Mouse (Mus musculus) limb, embryonic 10.5 days (tissue): ENCODE data around the gene Npr3. TPM values are rescaled to one million over a fixed set of nuclear protein-coding genes. Genes with fewer than 3 reads are reported as not detected.
"Not testable (repeated sequence)": the region's sequence is repeated elsewhere in the genome, so short reads cannot be mapped to it uniquely, and the experiment has no call there.

ENCODE experiments used
- DNase-seq: peaks from one replicate; pipeline ENCODE4 v3.0.0-alpha.2; 2017; ENCODE audit warnings: low spot score
- H3K27ac ChIP-seq: fragments of 300-500 bp; sonication (generic); 2 replicates; pipeline ENCODE4 v1.5.1; 2016; ENCODE audit warnings: mild to moderate bottlenecking
- H3K27me3 ChIP-seq: fragments of 300-500 bp; sonication (generic); 2 replicates; pipeline ENCODE4 v1.6.1; 2016; ENCODE audit warnings: low read depth, mild to moderate bottlenecking; ENCODE audit not compliant: poor library complexity, severe bottlenecking
- H3K36me3 ChIP-seq: fragments of 300-500 bp; sonication (generic); 2 replicates; pipeline ENCODE4 v1.6.1; 2016; ENCODE audit warnings: mild to moderate bottlenecking, moderate library complexity
- H3K4me1 ChIP-seq: fragments of 300-500 bp; sonication (generic); 2 replicates; pipeline ENCODE4 v1.6.1; 2016
- H3K4me3 ChIP-seq: fragments of 300-500 bp; sonication (generic); 2 replicates; pipeline ENCODE4 v1.5.1; 2016; ENCODE audit warnings: mild to moderate bottlenecking, moderate library complexity
- H3K9me3 ChIP-seq: fragments of 300-500 bp; sonication (generic); replicated peaks from 2 replicates; pipeline ENCODE4 v1.6.1; 2016; ENCODE audit warnings: mild to moderate bottlenecking
- WGBS: fragments of 180-500 bp; shearing (Covaris S2); methylation state at CpG from one replicate; pipeline ENCODE4 v1.1.7; 2016; 5-methylcytosine and 5-hydroxymethylcytosine counted together
- polyA plus RNA-seq: library from polyadenylated mRNA; unstranded; fragments of >200 nt; fragmentation: Nextera tagmentation; extraction: Ambion mirVana; gene quantifications from 2 replicates; pipeline ENCODE4 v1.2.1, GENCODE M21; 2016

Npr3 gene
- polyA plus RNA-seq, 1 experiment from 2014 or later = 1.7 TPM

- Histone ChIP-seq H3K9me3 (no peaks in the 10 kb centered on the region), H3K4me1 (no peaks in the 10 kb centered on the region), H3K27ac (no peak overlapping the region), H3K27me3 (no peaks in the 10 kb centered on the region), H3K36me3 (no peaks in the 10 kb centered on the region), H3K4me3 (no peak overlapping the region)
- WGBS = 98% methylated on average over 6 of the region's 6 CpGs
- no peak for DNase-seq
These were observed 43.6 kb downstream of the Npr3 start for GRCm38 (mm10) chr15:11863540-11863818.

DNA sequence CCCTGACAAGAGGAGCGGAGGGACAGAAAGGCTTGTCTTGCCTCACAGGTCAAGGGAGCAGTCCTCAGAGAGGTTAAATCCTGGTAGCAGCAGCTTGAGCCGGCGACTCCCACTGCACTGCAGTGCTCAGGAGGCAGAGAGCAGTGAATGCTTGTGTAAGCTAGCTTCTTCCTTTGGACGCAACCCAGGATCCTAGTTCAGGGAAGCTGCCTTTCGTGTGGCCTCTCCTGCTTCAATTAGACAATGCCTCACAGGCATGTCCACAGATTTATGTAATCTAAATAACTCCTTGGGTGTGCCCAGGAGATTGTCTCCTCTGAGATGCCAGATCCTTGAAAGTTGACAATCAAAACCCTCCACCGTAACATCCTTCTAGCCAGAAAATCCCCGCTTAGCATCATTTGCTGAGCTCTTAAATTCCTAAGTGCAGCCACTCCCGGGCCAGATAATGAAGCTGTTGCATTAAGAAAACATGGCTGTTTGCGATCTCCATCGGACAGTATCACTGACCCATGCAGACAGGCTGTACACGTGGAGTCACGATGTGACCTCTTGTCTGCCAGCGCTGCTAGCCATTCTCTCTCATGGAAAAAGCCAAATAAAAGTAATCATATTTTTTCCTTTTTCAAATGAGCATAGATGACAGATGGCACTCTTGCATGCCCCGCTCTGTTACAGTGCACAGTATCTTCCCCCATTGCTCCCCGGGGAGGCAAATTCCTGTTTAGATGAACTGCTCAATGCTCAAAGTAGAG, 44.1 kb downstream of the Npr3 start:
- Histone ChIP-seq H3K27me3 (no peaks in the 10 kb centered on the region), H3K36me3 (no peaks in the 10 kb centered on the region), H3K9me3 (no peaks in the 10 kb centered on the region), H3K4me3 (no peak overlapping the region), H3K27ac (no peak overlapping the region), H3K4me1 (no peaks in the 10 kb centered on the region)
- WGBS = 83% methylated on average over 15 of the region's 15 CpGs
- no peak for DNase-seq

GRCm38 (mm10) chr15:11862253-11862652, 44.8 kb downstream of the Npr3 start:
- H3K9me3 ChIP-seq = no peaks in the 10 kb centered on the region
- no peaks in the 10 kb centered on the region for H3K4me1 ChIP-seq
- WGBS = 81% methylated on average over 7 of the region's 7 CpGs
- no peak for DNase-seq
- no peaks in the 10 kb centered on the region for H3K27me3 ChIP-seq
- no peak overlapping the region for H3K27ac ChIP-seq
- no peaks in the 10 kb centered on the region for H3K36me3 ChIP-seq
- H3K4me3 ChIP-seq = no peak overlapping the region

- WGBS = 82% methylated on average over 2 of the region's 2 CpGs
- Histone ChIP-seq H3K4me3 (no peak overlapping the region), H3K27me3 (no peaks in the 10 kb centered on the region), H3K27ac (no peak overlapping the region), H3K36me3 (no peaks in the 10 kb centered on the region), H3K9me3 (no peaks in the 10 kb centered on the region), H3K4me1 (no peaks in the 10 kb centered on the region)
- no peak for DNase-seq
These were observed 46.8 kb downstream of the Npr3 start for GRCm38 (mm10) chr15:11860259-11860658.

- H3K4me1 ChIP-seq = no peaks in the 10 kb centered on the region
- no peak overlapping the region for H3K27ac ChIP-seq
- H3K27me3 ChIP-seq = no peaks in the 10 kb centered on the region
- H3K36me3 ChIP-seq = no peaks in the 10 kb centered on the region
- H3K4me3 ChIP-seq = no peak overlapping the region
- WGBS = 90% methylated on average over 3 of the region's 3 CpGs
- no peaks in the 10 kb centered on the region for H3K9me3 ChIP-seq
- no peak for DNase-seq
These were observed 47.3 kb downstream of the Npr3 start for GRCm38 (mm10) chr15:11859829-11860228.

DNA sequence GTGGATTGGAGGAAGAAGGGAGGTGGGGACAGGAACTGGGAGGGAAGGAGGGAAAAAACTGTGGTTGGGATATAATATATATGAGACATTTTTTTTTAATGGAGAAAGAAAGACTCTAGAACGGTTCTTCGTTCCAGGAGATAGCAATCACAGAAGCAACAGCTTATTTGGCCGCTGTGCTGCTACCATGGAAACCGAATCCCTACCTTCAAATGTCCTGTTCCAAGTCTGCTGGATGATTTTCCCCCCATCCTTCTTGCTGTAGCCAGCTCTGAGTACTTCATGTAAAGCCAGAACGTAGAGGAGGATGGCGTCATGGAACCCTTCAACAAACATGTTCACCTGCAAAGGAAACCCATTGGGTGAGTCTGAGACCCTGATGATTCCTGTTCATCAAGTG, 48.7 kb downstream of the Npr3 start:
- no peaks in the 10 kb centered on the region for H3K36me3 ChIP-seq
- H3K4me1 ChIP-seq = no peaks in the 10 kb centered on the region
- no peaks in the 10 kb centered on the region for H3K27me3 ChIP-seq
- no peaks in the 10 kb centered on the region for H3K9me3 ChIP-seq
- DNase-seq = no peak
- WGBS = 95% methylated on average over 6 of the region's 6 CpGs
- no peak overlapping the region for H3K27ac ChIP-seq
- H3K4me3 ChIP-seq = no peak overlapping the region

- Histone ChIP-seq H3K27ac (no peak overlapping the region), H3K27me3 (no peaks in the 10 kb centered on the region), H3K4me3 (no peak overlapping the region), H3K4me1 (peaks cover 4% of the 10 kb centered on the region; the same call in 1 of the 2 replicates), H3K9me3 (no peaks in the 10 kb centered on the region), H3K36me3 (no peaks in the 10 kb centered on the region)
- no peak for DNase-seq
- WGBS = 79% methylated on average over 16 of the region's 16 CpGs
These were observed 61.7 kb downstream of the Npr3 start for GRCm38 (mm10) chr15:11845204-11846062.

DNA sequence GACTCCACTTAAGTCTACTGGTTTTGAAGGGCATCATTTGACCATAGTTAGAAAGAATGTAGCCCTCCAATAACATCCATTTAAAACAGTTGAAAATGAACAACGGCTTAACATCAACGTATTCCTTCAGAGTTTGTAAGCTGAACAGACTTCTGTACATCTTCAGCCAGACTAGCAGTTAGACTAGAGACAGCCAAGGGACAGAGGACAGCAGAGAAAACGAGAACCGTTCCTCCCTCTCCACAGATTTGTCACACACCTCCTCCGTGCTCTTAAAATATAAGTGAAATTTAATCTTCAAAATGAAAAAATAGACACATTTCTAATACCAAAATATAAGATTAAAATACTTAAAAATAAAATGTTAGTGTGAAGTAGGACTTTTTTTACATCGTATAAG, 63.0 kb downstream of the Npr3 start:
- no peaks in the 10 kb centered on the region for H3K27me3 ChIP-seq
- no peak overlapping the region for H3K4me3 ChIP-seq
- H3K36me3 ChIP-seq = no peaks in the 10 kb centered on the region
- WGBS = 88% methylated on average over 6 of the region's 6 CpGs
- no peak overlapping the region for H3K27ac ChIP-seq
- H3K9me3 ChIP-seq = no peaks in the 10 kb centered on the region
- peaks cover 4% of the 10 kb centered on the region; the same call in 1 of the 2 replicates for H3K4me1 ChIP-seq
- DNase-seq = no peak

- Histone ChIP-seq H3K4me3 (no peak overlapping the region), H3K4me1 (peaks cover 4% of the 10 kb centered on the region; the same call in 1 of the 2 replicates), H3K9me3 (no peaks in the 10 kb centered on the region), H3K27ac (no peak overlapping the region), H3K27me3 (no peaks in the 10 kb centered on the region), H3K36me3 (no peaks in the 10 kb centered on the region)
- 84% methylated on average over 4 of the region's 4 CpGs for WGBS
- DNase-seq = no peak
These were observed 65.3 kb downstream of the Npr3 start for GRCm38 (mm10) chr15:11841828-11842227.

DNA sequence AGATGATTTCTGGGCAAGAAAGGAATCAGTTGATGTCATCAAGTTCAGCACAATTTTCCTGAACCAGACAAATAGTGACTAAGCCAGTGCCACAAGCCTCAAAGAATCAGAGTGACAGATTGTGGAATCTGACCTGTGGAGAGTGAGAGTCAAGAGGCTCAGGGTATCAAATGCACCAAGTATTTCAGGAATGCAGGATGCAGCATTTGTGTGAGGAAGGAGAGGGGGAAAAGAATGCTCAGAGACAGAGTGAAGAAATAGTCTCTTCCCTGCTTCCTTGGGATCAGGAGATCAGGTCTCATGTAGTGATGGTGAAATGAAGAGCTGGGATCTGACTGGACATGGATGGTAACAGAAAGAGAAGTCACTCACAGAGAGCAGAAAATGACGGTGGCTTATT, 71.2 kb downstream of the Npr3 start:
- Histone ChIP-seq H3K36me3 (no peaks in the 10 kb centered on the region), H3K4me1 (0 out of 2 replicates have a peak, but pooled peaks cover 4% of the 10 kb centered on the region), H3K9me3 (no peaks in the 10 kb centered on the region), H3K27me3 (no peaks in the 10 kb centered on the region), H3K4me3 (no peak overlapping the region), H3K27ac (no peak overlapping the region)
- no peak for DNase-seq
- WGBS = 69% methylated on average over 1 of the region's 1 CpGs

DNA sequence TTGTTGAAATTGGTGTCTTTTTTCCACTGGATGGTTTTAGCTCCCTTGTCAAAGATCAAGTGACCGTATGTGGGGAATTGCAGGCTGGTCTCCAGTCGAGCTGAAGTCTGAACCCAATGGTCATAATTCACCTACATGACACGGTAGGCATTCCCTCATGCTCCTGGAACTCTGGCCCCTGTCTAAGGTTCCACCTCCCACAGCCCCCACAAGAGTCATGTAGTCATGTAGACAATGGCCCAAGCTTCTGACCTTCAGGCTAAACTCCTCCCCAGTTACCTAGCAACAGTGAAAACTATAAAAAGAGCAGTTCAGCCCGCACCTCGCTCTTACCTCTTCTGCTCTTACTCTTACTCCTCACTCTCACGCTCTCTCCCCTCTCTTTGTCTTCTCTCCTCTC, 84.7 kb downstream of the Npr3 start:
- not testable (repeated sequence) for H3K27ac ChIP-seq, H3K27me3 ChIP-seq, H3K4me1 ChIP-seq, DNase-seq, H3K9me3 ChIP-seq, H3K4me3 ChIP-seq, H3K36me3 ChIP-seq
- WGBS = 66% methylated on average over 6 of the region's 6 CpGs

DNA sequence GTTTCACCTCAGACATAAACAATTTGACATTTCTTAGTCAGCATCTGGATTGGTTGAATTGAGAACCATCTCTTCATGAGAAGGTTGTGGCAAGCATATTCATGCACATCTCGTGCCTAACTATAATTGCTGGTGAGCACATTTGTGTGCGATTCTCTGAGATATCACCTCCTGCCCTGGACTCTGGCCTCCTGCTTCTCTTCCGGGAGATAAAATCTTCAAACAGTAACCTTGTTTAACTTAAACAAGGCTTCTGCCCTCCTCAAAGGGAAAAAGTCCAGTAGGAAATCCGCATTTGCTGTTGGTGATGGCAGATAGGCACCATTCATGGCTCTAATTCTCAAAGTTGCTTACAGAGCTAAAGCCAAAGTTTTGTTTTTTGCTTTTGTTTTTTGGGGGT, 91.5 kb downstream of the Npr3 start:
- Histone ChIP-seq H3K9me3 (no peaks in the 10 kb centered on the region), H3K36me3 (no peaks in the 10 kb centered on the region), H3K4me1 (peaks cover 7% of the 10 kb centered on the region; the same call in 1 of the 2 replicates), H3K4me3 (no peak overlapping the region), H3K27ac (no peak overlapping the region), H3K27me3 (no peaks in the 10 kb centered on the region)
- WGBS = 54% methylated on average over 4 of the region's 4 CpGs
- DNase-seq = no peak

DNA sequence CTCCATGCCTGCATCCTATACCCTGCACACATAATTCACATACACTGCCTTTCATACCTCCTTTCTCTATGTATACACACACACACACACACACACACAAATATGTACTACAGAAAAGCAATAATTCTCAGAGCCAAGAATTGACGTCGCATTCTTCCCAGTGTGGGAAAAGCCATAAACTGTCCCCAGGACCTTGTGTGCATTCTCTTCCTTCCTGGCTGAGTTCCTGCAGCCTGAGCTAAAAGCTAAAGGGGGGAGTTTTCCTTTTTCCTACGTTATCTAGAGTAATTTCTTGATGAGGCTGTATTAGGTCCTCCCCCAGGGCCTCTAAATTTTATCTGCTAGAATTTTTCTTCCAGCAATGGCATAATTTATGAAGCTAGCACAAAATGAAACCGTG, 103.5 kb downstream of the Npr3 start:
- Histone ChIP-seq H3K27ac (no peak overlapping the region), H3K4me3 (no peak overlapping the region)
- 70% methylated on average over 4 of the region's 4 CpGs for WGBS

More for the DNA sequence above, 103.5 kb downstream of the Npr3 start:
- H3K9me3 ChIP-seq = no peaks in the 10 kb centered on the region
- no peaks in the 10 kb centered on the region for H3K27me3 ChIP-seq
- no peaks in the 10 kb centered on the region for H3K36me3 ChIP-seq
- H3K4me1 ChIP-seq = peaks cover 7% of the 10 kb centered on the region; the same call in 1 of the 2 replicates
- no peak for DNase-seq
